Mouse (Mus musculus) C2C12 (cell line): ENCODE data around the gene Tomt. TPM values are rescaled to one million over a fixed set of nuclear protein-coding genes. Genes with fewer than 3 reads are reported as not detected.
A peak's percentile ranks its signal among the peaks of the same experiment; 100 is the strongest.
"Not testable (repeated sequence)": the region's sequence is repeated elsewhere in the genome, so short reads cannot be mapped to it uniquely, and the experiment has no call there.

ENCODE experiments used
- H3K27me3 ChIP-seq: one replicate; pipeline ENCODE4 v1.6.1; 2011; ENCODE audit not compliant: control insufficient read depth, insufficient read depth, insufficient read length
- H3K36me3 ChIP-seq: one replicate; pipeline ENCODE4 v1.6.1; 2011; ENCODE audit not compliant: control insufficient read depth, insufficient read depth
- H3K4me3 ChIP-seq: one replicate; pipeline ENCODE4 v1.5.1; 2011; ENCODE audit warnings: mild to moderate bottlenecking, control low read depth; ENCODE audit not compliant: poor library complexity, insufficient read depth, severe bottlenecking
- H3K79me2 ChIP-seq: one replicate; pipeline ENCODE4 v1.6.1; 2011; ENCODE audit not compliant: control insufficient read depth, insufficient read depth
- H3K79me3 ChIP-seq: one replicate; pipeline ENCODE4 v1.6.1; 2011; ENCODE audit warnings: low read depth, control low read depth
- H3ac ChIP-seq: one replicate; pipeline ENCODE3; 2011; ENCODE audit warnings: low read depth; ENCODE audit not compliant: control insufficient read depth, insufficient read length
- CEBPB ChIP-seq: IDR thresholded peaks from one replicate; pipeline ENCODE4 v1.6.1; 2011; ENCODE audit warnings: low read depth, mild to moderate bottlenecking, control low read depth, moderate library complexity
- CTCF ChIP-seq: IDR thresholded peaks from one replicate; pipeline ENCODE4 v1.5.1; 2011; ENCODE audit not compliant: control insufficient read depth, insufficient read depth, insufficient read length
- FOSL1 ChIP-seq: IDR thresholded peaks from one replicate; pipeline ENCODE4 v1.8.0; 2011; ENCODE audit warnings: mild to moderate bottlenecking, low read length; ENCODE audit not compliant: poor library complexity, insufficient read depth, severe bottlenecking
- MAX ChIP-seq: IDR thresholded peaks from one replicate; pipeline ENCODE4 v1.6.1; 2011; ENCODE audit warnings: mild to moderate bottlenecking, control low read depth
- MYOD1 ChIP-seq: IDR thresholded peaks from one replicate; pipeline ENCODE4 v1.6.1; 2011; ENCODE audit warnings: low read depth; ENCODE audit not compliant: control insufficient read depth, insufficient read length
- MYOG ChIP-seq: IDR thresholded peaks from one replicate; pipeline ENCODE4 v1.6.1; 2011; ENCODE audit not compliant: control insufficient read depth, insufficient read length; ENCODE audit errors: extremely low read depth
- USF1 ChIP-seq: IDR thresholded peaks from one replicate; pipeline ENCODE4 v1.6.1; 2011; ENCODE audit warnings: low read depth, mild to moderate bottlenecking, control low read depth, moderate library complexity
- long read RNA-seq, 2 experiments: library from polyadenylated mRNA; unstranded; transcript quantifications; one replicate each; pipeline ENCODE4 v2.0.0; 2019 to 2020
- polyA plus RNA-seq: library from polyadenylated mRNA; unstranded; fragments of >200 nt; fragmentation: generic; extraction: Trizol; gene quantifications from one replicate; pipeline ENCODE4 v1.2.1, GENCODE M21; 2012; ENCODE audit warnings: missing spikeins

Gene Tomt
- 0.12 TPM for polyA plus RNA-seq
- long read RNA-seq, experiment 1: 0 reads
- long read RNA-seq, experiment 2: 0 reads

DNA sequence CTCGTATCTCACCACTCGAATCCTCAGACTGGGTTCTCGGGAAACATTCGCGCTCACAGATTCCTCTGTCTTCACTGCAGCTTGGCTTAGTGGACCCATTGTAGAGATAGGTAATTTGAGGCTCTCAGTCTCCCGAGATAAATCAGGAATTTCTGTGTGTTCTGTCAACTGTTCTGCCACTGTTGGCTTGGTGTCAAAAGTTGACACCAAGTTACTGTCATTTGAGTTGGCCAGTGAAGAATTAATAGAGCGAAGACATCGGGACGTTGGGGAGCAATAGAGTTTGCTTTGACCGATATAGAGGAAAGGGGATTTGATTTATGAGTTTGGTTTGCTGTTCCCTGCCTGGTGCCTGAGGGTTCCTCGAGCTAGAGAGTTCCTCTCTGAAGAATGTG lies at the start of gene Tomt:
Tomt (minus strand) TSS at position 73 of the 395 bp plus-strand sequence.
- Histone ChIP-seq H3ac (peak within 1 kb of the TSS; percentile 76), H3K79me2 (peaks cover 35% of the 10 kb centered on the region)

DNA sequence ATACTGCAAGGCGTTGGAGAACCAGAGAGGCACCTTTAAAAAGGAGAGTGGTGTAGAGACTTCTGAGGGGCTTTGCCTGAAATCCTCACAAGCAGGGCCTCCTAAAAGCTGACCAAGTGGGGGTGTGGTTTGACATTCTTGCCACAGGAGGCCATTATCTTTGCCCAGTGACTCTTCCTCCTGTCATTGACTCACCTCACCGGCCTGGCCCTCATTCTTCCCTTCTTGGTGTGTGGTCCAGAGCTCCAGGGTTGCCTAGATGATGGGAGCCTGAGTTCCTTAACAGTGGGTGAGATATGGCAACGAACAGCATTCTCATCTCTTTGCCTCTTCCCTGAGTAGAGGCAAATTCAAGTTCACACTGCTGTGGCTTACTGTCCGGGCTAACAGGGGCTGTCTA lies 49.7 kb upstream of the Tomt start:
- no peak overlapping the region for H3K4me3 ChIP-seq
- no peak for TF ChIP-seq MYOD1
- H3K79me3 ChIP-seq: peaks cover 32% of the 10 kb centered on the region
- H3K27me3 ChIP-seq: no peaks in the 10 kb centered on the region
- H3K36me3 ChIP-seq: no peaks in the 10 kb centered on the region
- no peak overlapping the region for H3ac ChIP-seq
- peaks cover 94% of the 10 kb centered on the region for H3K79me2 ChIP-seq

More for the DNA sequence above, at the start of gene Tomt:
- peaks cover 4% of the 10 kb centered on the region for H3K36me3 ChIP-seq
- TF ChIP-seq MYOG (no peak), CEBPB (no peak), FOSL1 (no peak), MAX (no peak), CTCF (no peak), MYOD1 (no peak), USF1 (no peak)
- H3K27me3 ChIP-seq: no peaks in the 10 kb centered on the region
- H3K79me3 ChIP-seq: peaks cover 18% of the 10 kb centered on the region
- peak within 1 kb of the TSS; percentile 71 for H3K4me3 ChIP-seq

DNA sequence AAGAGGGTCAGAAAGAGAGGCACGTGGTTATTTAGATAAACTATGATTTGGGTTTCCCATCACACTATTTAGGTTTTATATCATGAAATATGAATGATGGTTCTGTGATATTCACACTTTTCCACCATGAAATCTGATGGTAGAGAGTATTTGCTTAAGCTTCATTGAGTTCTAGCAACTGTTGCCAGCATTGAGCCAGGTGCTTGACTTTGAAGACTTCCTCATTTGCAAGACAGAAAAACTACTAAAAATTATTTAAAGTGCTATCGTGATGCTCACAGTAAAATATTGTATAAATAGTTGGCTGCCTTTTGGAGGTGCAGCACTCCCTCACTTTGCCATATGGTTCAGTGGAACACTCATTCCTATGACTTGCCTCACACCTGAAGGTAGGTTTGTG lies 49.1 kb upstream of the Tomt start:
- TF ChIP-seq CTCF (no peak), MYOD1 (no peak), MYOG (no peak), MAX (no peak)

DNA sequence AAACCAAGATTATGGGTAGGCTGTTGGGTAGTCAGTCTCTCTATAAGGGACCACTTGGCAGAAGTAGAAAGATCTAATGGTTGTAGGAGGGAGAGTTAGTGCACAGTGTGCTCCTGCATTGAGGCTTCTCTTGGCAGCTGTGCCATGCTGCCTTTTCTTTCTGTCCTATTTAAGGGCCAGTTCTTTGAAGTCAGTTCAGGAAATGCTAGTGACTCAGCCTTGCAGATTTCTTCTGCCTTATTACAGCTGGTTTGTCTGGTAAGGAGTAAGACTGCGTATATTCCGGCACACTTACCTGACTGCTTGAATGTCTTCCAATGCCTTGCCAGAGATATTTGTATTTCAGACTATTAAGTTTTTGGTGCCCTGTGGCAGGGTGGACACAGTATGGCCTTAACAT lies 48.0 kb upstream of the Tomt start:
- H3K79me3 ChIP-seq: peaks cover 31% of the 10 kb centered on the region
- H3K79me2 ChIP-seq: peaks cover 94% of the 10 kb centered on the region
- no peak overlapping the region for H3ac ChIP-seq
- no peaks in the 10 kb centered on the region for H3K27me3 ChIP-seq
- H3K4me3 ChIP-seq: no peak overlapping the region
- H3K36me3 ChIP-seq: no peaks in the 10 kb centered on the region
- TF ChIP-seq CEBPB: no peak
- no peak for TF ChIP-seq MYOG
- no peak for TF ChIP-seq MYOD1
- TF ChIP-seq USF1: no peak
- TF ChIP-seq MAX: no peak
- no peak for TF ChIP-seq CTCF
- TF ChIP-seq FOSL1: no peak

More for the DNA sequence above, 49.1 kb upstream of the Tomt start:
- no peak overlapping the region for H3K4me3 ChIP-seq
- H3K27me3 ChIP-seq: no peaks in the 10 kb centered on the region
- peaks cover 94% of the 10 kb centered on the region for H3K79me2 ChIP-seq
- no peak overlapping the region for H3ac ChIP-seq
- peaks cover 27% of the 10 kb centered on the region for H3K79me3 ChIP-seq
- H3K36me3 ChIP-seq: no peaks in the 10 kb centered on the region

DNA sequence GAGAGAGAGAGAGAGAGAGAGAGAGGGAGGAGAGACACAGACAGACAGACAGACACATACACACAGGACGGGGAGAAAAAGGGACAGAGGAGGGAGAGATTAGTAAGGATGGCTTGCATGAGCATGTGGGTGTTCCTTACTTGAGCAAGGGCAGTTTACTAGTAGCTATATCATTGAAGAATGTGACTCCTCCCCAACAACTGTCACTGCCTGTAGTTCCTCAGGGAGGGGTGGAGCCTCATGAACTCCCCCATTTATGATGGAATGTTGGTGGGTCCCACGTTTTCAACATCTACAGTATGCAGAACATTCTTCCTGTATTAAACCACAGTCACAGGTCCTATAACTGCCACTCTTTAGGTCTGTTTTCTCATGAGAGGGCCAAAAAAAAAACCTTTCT lies 45.9 kb upstream of the Tomt start:
- H3K27me3 ChIP-seq: no peaks in the 10 kb centered on the region
- no peak overlapping the region for H3K4me3 ChIP-seq
- H3K79me3 ChIP-seq: peaks cover 37% of the 10 kb centered on the region
- TF ChIP-seq USF1 (no peak), CEBPB (no peak), MAX (no peak), MYOD1 (no peak), CTCF (no peak), MYOG (no peak), FOSL1 (no peak)
- no peaks in the 10 kb centered on the region for H3K36me3 ChIP-seq
- no peak overlapping the region for H3ac ChIP-seq
- peaks cover 92% of the 10 kb centered on the region for H3K79me2 ChIP-seq

DNA sequence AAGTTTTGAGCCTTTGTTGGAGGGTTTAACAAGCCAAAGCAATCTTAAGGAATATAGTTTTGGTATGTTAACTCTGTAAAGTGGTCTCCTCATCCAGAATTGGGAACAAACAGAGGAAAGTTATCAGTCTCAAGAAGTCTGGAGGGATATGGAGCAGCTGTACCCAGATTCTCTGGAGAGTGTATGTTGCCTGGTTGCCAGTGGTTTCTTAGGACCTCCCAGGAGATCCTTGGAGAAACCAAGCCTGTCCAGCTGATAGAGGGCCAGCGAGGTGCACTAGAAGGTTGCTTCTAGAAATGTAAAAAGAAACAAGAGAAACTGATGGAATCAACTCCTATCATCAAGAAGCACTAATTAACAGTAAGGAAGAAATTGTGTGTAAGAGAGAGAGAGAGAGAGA lies 45.5 kb upstream of the Tomt start:
- no peak for TF ChIP-seq MYOG
- TF ChIP-seq FOSL1: no peak
- TF ChIP-seq MYOD1: no peak
- no peak for TF ChIP-seq USF1
- TF ChIP-seq CTCF: no peak
- no peak for TF ChIP-seq MAX
- TF ChIP-seq CEBPB: no peak
- Histone ChIP-seq H3K79me2 (peaks cover 90% of the 10 kb centered on the region), H3K36me3 (no peaks in the 10 kb centered on the region), H3ac (no peak overlapping the region), H3K79me3 (peaks cover 40% of the 10 kb centered on the region), H3K4me3 (no peak overlapping the region), H3K27me3 (no peaks in the 10 kb centered on the region)

DNA sequence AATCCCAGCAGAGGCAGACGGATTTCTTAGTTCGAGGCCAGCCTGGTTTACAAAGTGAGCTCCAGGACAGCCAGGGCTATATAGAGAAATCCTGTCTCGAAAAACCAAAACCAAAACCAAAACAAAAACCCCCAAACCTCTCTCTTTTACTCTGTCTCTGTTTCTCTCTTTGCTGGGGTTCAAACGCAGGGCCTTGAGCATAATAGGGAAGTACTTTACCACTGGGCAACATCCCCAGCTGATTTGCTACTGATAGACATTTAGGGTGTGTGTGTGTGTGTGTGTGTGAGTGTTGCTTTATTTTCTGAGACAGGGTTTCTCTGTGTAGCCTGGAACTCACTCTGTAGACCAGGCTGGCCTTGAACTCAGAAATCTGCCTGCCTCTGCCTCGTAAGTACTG lies 42.8 kb upstream of the Tomt start:
- not testable (repeated sequence) for H3K4me3 ChIP-seq, H3K27me3 ChIP-seq, H3ac ChIP-seq, H3K36me3 ChIP-seq
- Histone ChIP-seq H3K79me3 (peaks cover 42% of the 10 kb centered on the region), H3K79me2 (peaks cover 80% of the 10 kb centered on the region)
